Mouse (Mus musculus) retina, adult 2 months (tissue): ENCODE measurements around the gene Olfr482.

Experiments
- DNase-seq: peaks from one replicate; pipeline ENCODE4 v3.0.0-alpha.2; 2012; ENCODE audit warnings: low read depth, low spot score

The Olfr482 gene

DNA sequence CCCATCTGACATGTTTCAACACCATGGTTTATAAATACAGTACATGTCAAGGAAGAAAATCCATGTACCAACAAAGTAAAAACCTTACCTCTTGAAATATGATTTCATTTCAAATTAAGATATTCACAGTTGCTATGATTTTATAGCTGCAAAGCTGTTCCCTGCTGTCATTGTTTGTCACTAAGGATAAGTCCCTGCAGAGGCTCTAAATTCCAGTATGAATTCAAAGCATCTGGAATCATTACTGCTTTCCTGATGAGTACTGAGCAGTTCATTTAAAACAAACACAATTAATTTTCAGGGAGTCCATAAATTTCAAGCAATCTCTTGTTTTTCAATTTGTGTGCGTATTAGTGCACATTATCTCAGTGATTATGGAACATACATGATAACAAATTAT, at the start of gene Olfr482:
Gene Olfr482, minus strand, starts transcription at position 101 of the 400 bp plus-strand sequence.
- DNase-seq, result no peak

DNA sequence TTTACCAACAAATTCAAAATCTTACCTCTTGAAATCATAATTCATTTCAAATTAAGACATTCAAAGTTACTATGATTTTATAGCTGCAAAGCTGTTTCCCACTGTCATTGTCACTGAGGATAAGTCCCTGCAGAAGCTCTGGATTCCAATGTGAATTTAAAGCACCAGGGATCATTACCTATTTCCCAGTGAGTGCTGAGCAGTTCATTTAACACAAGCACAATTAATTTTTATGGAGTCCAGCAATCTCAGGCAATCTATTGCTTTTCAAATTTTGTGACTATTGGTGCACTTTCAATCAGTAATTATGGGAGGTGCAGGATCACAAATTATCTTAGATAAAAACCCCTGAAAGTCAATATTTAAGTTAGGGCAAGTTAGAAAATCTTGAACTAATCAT, 30.0 kb upstream of the Olfr482 start, which contains the start of gene Olfr484:
Gene Olfr484, minus strand, starts transcription at position 101 of the 400 bp plus-strand sequence.
- DNase-seq, result no peak

DNA sequence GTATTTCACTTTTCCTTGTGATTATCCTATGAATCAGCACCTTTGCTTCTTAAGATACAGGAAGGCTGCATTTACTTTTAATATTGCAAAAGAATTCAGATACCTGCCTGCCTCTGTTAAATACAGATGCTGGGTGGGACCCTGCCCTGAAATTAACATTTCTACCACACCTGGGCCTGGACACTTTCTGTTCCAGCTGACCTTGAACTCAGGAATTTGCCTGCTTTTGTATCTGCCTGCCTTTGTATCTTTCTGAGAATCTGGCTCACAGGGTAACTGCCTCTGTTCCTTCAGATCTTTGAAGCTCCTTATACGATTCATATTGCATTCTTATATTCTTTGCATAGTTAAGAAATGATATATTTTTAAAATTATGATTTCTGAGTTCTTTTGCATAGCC, 24.0 kb upstream of the Olfr482 start:
- DNase-seq, result no peak

DNA sequence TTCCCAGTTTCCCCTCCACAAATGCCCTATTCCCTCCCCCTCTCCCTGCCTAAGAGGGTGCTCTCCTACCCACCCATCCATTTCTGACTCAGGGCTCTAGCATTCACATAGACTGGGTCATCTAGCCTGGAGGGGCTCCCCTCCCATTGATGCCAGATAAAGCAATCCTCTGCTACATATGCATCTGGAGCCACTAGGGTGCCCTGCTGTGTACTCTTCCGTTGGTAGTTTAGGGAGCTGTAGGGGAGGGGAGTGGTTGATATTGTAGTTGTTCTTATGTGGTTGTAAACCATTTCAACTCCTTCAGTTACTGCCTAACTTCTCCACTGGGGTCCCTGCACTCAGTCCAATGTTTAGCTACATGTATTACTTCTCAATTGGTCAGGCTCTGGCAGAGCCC, 23.3 kb upstream of the Olfr482 start:
- no peak for DNase-seq

DNA sequence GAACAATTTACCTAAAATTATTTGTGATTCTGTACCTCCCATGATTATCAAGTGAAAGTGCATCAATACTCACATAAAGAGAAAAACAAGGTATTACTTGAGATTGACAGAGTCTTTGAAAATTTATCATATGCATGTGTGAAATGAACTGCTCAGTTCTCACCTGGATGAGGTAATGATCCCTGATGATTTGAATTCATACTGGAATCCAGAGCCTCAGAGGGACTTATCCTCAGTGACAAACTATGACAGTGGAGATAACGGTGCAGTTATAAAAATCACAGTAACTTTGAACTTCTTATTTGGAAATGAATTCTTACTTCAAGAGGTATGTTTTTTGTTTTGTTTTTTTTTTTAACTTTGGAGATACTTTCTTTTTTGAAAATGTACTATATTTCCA, 3.2 kb upstream of the Olfr482 start, which contains the start of gene Olfr483:
Gene Olfr483, plus strand, starts transcription at position 301 of the 400 bp plus-strand sequence.
- no peak for DNase-seq

DNA sequence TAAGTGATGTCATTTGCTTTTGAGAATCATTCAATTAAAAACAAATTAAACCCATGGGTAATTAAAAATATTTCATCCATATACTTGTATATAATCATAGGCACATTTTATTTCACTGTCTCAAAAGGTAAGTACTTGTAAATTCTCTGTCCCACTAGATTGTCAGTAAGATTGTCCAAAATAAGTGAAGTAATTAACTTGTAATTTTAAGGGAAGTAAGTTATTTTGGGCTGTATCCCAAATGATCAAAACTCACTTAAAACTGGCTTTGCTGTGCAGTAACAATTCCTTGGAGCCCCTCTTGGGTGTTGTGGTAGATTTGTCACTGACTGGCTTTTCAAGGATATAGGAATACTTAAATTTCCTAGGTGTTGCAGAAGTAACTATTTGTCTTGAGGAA, 17.8 kb downstream of the Olfr482 start, which contains the start of gene Olfr481:
Gene Olfr481, plus strand, starts transcription at position 301 of the 400 bp plus-strand sequence.
- no peak for DNase-seq

DNA sequence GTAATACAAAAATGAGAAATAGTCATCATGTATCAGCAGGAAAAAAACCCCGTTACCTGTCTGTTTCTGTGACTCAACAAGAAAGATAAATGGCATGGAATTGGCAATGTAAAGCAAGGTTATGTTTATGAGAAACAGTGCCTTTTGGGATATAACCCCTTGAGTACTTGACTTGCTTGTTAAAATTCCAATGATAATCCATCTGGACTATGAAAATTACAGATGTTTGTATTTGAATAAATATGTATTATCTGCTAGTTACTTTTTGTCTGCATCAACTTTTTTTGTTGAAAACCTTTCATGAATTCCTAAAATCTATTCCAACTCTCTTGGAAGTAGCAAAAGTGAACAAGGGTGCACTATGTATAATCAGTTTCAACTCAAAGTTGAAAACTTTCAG, 30.1 kb downstream of the Olfr482 start, which contains the start of gene Olfr480:
Gene Olfr480, minus strand, starts transcription at position 101 of the 400 bp plus-strand sequence.
- DNase-seq, result no peak

DNA sequence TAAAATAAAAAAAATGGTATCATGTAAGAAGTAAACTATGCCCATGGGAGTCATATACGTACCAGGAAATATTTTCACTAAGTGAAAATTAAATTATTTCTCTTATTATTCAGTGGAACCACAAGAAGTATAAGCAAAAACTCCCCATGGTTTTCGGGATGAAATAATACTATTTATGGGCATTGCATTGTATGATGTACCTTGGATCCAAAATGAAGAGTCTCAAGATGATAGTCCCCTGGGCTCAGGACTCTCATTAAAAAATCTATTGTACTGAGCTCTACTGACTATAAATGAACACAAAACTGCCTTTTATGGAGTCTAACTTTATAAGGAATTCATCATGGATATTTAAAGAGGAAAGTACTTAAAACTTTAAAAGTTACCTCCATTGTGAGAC, 47.0 kb downstream of the Olfr482 start, which contains the start of gene Olfr479:
Gene Olfr479, plus strand, starts transcription at position 301 of the 400 bp plus-strand sequence.
- no peak for DNase-seq
